Mouse (Mus musculus) kidney, embryonic 16.5 days (tissue): ENCODE results near the gene Gm20518. TPM values are rescaled to one million over a fixed set of nuclear protein-coding genes. Genes with fewer than 3 reads are reported as not detected.

Experiments used
- ATAC-seq: fragments of 200-750 bp; cut with Nextera tagmentation; 2 replicates; pipeline ENCODE4 v1.8.0; 2017; ENCODE audit warnings: moderate TSS enrichment; ENCODE audit not compliant: low FRiP score, low TSS enrichment
- H3K27ac ChIP-seq: fragments of 300-500 bp; sonication (generic); 2 replicates; pipeline ENCODE4 v1.5.1; 2014; ENCODE audit warnings: low read length
- H3K27me3 ChIP-seq: fragments of 300-500 bp; sonication (generic); 2 replicates; pipeline ENCODE4 v1.6.1; 2014; ENCODE audit warnings: low read length, control low read depth, mixed read lengths; ENCODE audit not compliant: insufficient read depth
- H3K36me3 ChIP-seq: fragments of 300-500 bp; sonication (generic); 2 replicates; pipeline ENCODE4 v1.6.1; 2014; ENCODE audit warnings: low read length, control low read depth, mixed read lengths; ENCODE audit not compliant: insufficient read depth
- H3K4me1 ChIP-seq: fragments of 300-500 bp; sonication (generic); 2 replicates; pipeline ENCODE4 v1.6.1; 2014; ENCODE audit warnings: low read length, control low read depth, mixed read lengths; ENCODE audit not compliant: insufficient read depth
- H3K4me2 ChIP-seq: fragments of 300-500 bp; sonication (generic); replicated peaks from 2 replicates; pipeline ENCODE4 v1.6.1; 2014; ENCODE audit warnings: low read depth, low read length
- H3K4me3 ChIP-seq: fragments of 300-500 bp; sonication (generic); 2 replicates; pipeline ENCODE4 v1.5.1; 2014; ENCODE audit warnings: mild to moderate bottlenecking, low read length
- H3K9ac ChIP-seq: fragments of 300-500 bp; sonication (generic); replicated peaks from 2 replicates; pipeline ENCODE4 v1.6.1; 2014; ENCODE audit warnings: low read length
- H3K9me3 ChIP-seq: fragments of 300-500 bp; sonication (generic); 2 replicates; pipeline ENCODE4 v1.6.1; 2016; ENCODE audit warnings: low read length, control low read depth
- WGBS: fragments of 180-500 bp; shearing (Covaris S2); extraction: QIAGEN DNeasy Blood & Tissue Kit; methylation state at CpG from one replicate; pipeline ENCODE4 v1.1.7; 2014; 5-methylcytosine and 5-hydroxymethylcytosine counted together
- polyA plus RNA-seq: library from polyadenylated mRNA; unstranded; fragments of >200 nt; fragmentation: Nextera tagmentation; extraction: Ambion mirVana; gene quantifications from 2 replicates; pipeline ENCODE4 v1.2.1, GENCODE M21; 2015

Gm20518 gene
- polyA plus RNA-seq, 1 experiment from 2014 or later = 2.6 TPM

DNA sequence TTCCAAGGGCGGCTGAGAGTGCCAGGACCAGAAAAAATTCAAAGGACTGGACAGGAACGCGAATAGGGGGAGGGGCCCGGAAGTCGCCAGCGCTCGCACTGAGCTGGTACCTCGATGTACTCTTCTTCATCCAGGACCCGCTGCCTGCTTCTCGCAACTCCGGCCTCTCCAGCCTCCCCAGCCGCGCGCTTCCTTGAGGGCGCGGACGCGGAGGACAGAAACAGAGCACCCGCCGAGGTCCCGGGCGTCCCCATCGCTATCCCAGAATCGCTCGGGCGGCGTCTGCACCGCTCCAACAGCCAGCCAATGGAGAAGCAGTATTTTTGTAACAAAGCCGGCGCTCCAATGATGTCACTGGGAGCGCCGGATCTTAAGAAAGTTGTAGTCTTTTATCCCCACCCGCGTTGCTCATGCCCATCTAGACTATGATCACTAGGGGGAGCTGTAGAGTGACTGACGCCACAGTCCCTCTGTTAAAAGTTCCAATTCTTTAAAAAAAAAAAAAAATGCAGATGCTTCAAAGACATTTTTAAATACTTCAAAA lies 19.7 kb upstream of the Gm20518 start, which contains the start of gene Ess2:
Ess2 (minus strand) TSS at position 297 of the 544 bp plus-strand sequence.
- Histone ChIP-seq H3K27ac (no peak within 1 kb of the TSS), H3K27me3 (peaks cover 46% of the 10 kb centered on the region)
- ATAC-seq = peak; percentile 93

GRCm38 (mm10) chr16:17898462-17898861 lies 7.0 kb upstream of the Gm20518 start, which contains the start of the genes Dgcr2 and Tssk2:
TSS of gene Dgcr2 (minus strand) at chr16:17898562.
TSS of gene Tssk2 (plus strand) at chr16:17898637.
- 89% methylated on average over 14 of the region's 14 CpGs for WGBS
- H3K36me3 ChIP-seq = peaks cover 43% of the 10 kb centered on the region
- H3K4me1 ChIP-seq = no peaks in the 10 kb centered on the region
- ATAC-seq = no peak
- no peak within 1 kb of the TSS for H3K4me3 ChIP-seq
- no peaks in the 10 kb centered on the region for H3K9me3 ChIP-seq
- H3K4me2 ChIP-seq = no peak within 1 kb of the TSS
- no peaks in the 10 kb centered on the region for H3K27me3 ChIP-seq
- H3K9ac ChIP-seq = no peak within 1 kb of the TSS
- H3K27ac ChIP-seq = no peak within 1 kb of the TSS

More for the DNA sequence above, 19.7 kb upstream of the Gm20518 start, which contains the start of gene Ess2:
- Histone ChIP-seq H3K4me1 (peaks cover 21% of the 10 kb centered on the region), H3K4me2 (peak within 1 kb of the TSS; percentile 97), H3K9me3 (no peaks in the 10 kb centered on the region), H3K4me3 (peak within 1 kb of the TSS; percentile 94), H3K9ac (peak within 1 kb of the TSS; percentile 75), H3K36me3 (peaks cover 26% of the 10 kb centered on the region)
- 0% methylated on average over 35 of the region's 35 CpGs for WGBS

DNA sequence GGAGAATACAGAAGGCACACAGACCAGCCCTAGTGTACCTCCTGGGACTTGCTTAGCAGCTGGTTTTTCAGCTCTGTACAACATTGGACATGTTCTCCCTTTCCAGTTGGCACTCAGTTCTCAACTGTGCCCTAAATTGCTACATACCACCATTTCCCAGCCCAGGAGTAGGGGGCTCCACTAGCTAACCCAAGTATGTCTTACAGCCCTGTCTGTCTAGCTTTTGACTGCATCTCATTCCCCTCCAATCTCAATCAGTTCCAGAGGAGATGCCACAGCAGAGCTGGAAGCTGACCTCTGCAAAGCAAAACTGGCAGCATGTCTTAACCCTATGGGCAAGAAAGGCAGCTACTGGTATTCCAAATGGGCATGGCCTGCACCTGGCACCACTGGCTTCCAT lies 4.6 kb upstream of the Gm20518 start:
- H3K27ac ChIP-seq = no peak overlapping the region
- H3K27me3 ChIP-seq = no peaks in the 10 kb centered on the region
- no peak for ATAC-seq
- no peaks in the 10 kb centered on the region for H3K4me1 ChIP-seq
- H3K9me3 ChIP-seq = no peaks in the 10 kb centered on the region
- H3K4me3 ChIP-seq = no peak overlapping the region
- H3K36me3 ChIP-seq = peaks cover 21% of the 10 kb centered on the region
- no peak overlapping the region for H3K9ac ChIP-seq
- H3K4me2 ChIP-seq = no peak overlapping the region

DNA sequence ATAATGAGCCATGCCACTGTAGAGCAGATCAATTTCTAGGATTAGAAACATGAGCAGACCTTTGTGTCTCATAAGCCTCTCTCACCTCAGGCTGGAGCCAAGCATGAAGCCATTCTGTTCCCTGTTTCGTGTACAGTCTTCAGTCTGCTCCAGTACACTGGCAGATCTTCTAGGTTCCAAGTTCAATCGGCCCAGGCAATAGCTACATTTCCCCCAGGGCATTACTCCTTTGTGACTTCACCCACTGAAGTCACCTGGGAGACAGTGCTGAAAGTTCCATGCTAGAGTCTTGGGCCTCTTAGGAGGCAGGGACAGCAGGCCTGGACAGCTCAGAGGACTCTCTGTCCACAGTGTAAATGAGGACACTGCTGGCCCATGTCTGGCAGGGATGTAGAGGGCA lies 2.5 kb upstream of the Gm20518 start, which contains the start of gene Tssk1:
Tssk1 (plus strand) TSS at position 301 of the 400 bp plus-strand sequence.
- Histone ChIP-seq H3K4me2 (no peak within 1 kb of the TSS), H3K4me1 (peaks cover 15% of the 10 kb centered on the region)
- ATAC-seq = no peak

DNA sequence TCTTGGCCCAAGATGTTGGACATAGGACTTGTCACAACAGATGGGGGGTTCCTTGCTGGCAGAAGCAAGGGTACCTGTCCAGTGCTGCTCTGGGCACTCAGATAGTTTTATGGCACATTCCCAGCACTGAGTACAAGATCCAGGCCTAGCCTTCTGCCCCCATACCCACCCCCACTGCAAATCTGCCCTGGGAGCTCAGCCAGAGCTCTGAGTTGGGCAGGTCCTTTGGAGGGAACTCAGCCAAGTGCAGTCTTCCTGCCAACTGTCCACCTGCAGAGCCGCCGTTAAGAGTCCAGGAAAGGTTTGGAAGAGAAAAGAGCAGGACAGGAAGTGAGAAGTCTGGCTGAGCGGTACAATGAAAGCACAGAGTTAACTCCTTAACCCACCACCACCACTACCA lies 1.1 kb upstream of the Gm20518 start:
- H3K4me1 ChIP-seq = peaks cover 15% of the 10 kb centered on the region
- H3K4me2 ChIP-seq = no peak overlapping the region
- no peak overlapping the region for H3K4me3 ChIP-seq
- H3K36me3 ChIP-seq = peaks cover 4% of the 10 kb centered on the region; the same call in 1 of the 2 replicates
- H3K9me3 ChIP-seq = no peaks in the 10 kb centered on the region
- no peak overlapping the region for H3K9ac ChIP-seq
- no peak for ATAC-seq
- no peak overlapping the region for H3K27ac ChIP-seq
- WGBS = 61% methylated on average over 3 of the region's 3 CpGs
- no peaks in the 10 kb centered on the region for H3K27me3 ChIP-seq

More for the DNA sequence above, 2.5 kb upstream of the Gm20518 start, which contains the start of gene Tssk1:
- H3K4me3 ChIP-seq = no peak within 1 kb of the TSS
- WGBS = 78% methylated on average over 2 of the region's 2 CpGs
- no peak within 1 kb of the TSS for H3K27ac ChIP-seq
- H3K9ac ChIP-seq = no peak within 1 kb of the TSS
- peaks cover 11% of the 10 kb centered on the region; the same call in 1 of the 2 replicates for H3K36me3 ChIP-seq
- no peaks in the 10 kb centered on the region for H3K9me3 ChIP-seq
- H3K27me3 ChIP-seq = no peaks in the 10 kb centered on the region

DNA sequence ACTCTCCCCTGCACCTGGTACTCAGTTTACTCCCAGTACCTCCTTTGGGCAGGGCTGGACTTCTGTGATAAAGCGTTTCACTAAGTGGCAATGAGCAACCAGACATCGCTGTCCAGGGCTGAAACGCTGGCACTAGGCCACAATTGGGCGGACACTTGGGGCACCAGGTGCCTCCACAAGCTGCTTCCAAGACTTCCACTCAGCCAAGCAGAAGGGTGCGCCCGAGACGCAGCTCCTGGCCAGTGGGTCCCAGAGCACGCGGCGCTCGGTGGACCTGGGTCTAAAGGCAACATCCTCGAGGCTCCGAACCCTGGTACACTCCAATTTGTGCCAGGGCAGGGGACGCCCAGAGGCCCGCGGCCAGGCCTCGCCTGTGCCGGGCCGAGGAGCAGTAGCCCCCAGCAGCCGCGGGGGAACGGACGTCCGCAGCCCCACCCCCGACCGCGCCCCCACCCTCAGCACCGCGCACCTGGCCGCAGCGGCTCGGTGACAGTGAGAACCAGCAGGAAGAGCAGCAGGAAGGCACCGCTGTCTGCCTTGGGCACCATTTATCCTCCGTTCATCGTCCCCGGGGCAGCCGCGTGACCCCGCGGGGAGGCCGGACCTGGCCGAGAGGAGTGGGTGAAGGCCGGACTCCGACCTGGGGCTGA lies 429 bp downstream of the Gm20518 start:
- Histone ChIP-seq H3K9ac (peak overlapping the region; percentile 98), H3K4me3 (peak overlapping the region; percentile 96), H3K9me3 (no peaks in the 10 kb centered on the region), H3K27me3 (no peaks in the 10 kb centered on the region), H3K4me1 (peaks cover 15% of the 10 kb centered on the region), H3K4me2 (peak overlapping the region; percentile 85), H3K36me3 (peaks cover 4% of the 10 kb centered on the region; the same call in 1 of the 2 replicates), H3K27ac (peak overlapping the region; percentile 96)
- WGBS = under 1% methylated on average over 32 of the region's 44 CpGs
- peak; percentile 80 for ATAC-seq

DNA sequence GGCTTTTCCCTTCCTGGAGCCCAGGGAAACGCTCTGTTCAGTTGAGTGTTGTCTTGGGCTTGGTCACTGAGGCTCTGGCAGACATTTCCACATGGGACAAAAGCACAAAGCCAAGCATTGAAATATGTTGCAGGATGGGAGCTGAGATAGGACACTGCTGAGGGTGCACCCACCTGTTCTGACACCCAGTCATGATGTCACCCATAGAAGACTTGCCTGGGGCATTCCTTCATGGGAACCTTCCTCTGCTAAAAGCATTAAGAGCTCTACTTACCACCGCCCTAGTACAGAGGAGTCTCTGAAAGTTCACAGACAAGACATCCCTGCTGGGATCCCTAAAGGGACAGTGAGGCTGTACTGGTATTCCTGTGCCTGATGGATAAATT lies 1.1 kb downstream of the Gm20518 start:
- Histone ChIP-seq H3K4me2 (peak overlapping the region; percentile 85), H3K4me3 (peak overlapping the region; percentile 96), H3K36me3 (peaks cover 4% of the 10 kb centered on the region; the same call in 1 of the 2 replicates), H3K4me1 (peaks cover 15% of the 10 kb centered on the region), H3K27me3 (no peaks in the 10 kb centered on the region), H3K27ac (no peak overlapping the region), H3K9ac (peak overlapping the region; percentile 98), H3K9me3 (no peaks in the 10 kb centered on the region)
- 45% methylated on average over 2 of the region's 2 CpGs for WGBS
- no peak for ATAC-seq

DNA sequence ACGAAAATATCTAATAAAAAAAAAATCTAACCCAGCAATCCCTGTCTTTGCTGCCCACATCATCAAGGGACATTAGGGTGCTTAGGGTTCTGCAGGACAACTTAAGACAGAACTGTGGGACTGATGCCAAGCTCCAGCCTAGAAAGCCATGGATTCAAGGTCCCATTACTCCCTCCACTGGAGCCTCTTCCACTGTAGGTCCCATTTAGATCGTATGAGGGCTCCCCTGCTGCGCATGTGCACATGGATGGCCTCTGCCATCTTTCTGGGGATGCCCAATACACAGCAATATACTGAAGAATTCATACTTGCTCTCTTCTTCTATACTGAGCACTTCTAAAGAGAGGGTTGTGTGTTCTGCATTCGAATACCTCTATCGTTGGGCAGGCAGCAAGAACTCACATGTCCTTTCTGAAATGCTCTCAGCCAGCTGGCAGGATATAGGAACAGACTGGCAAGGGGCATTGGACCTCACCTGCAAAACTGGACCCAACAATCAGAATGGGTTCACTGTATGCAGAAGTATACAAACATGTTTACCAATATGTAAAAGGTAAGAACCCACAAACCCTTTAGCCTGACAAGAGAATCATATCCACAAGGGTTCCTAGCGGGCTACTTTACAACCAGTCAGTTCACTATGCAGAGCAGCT lies 1.7 kb downstream of the Gm20518 start:
- peak overlapping the region; percentile 98 for H3K9ac ChIP-seq
- H3K4me3 ChIP-seq = peak overlapping the region; percentile 96
- WGBS = 81% methylated on average over 6 of the region's 6 CpGs
- peaks cover 4% of the 10 kb centered on the region; the same call in 1 of the 2 replicates for H3K36me3 ChIP-seq
- H3K4me1 ChIP-seq = peaks cover 15% of the 10 kb centered on the region
- no peaks in the 10 kb centered on the region for H3K9me3 ChIP-seq
- ATAC-seq = no peak
- peak overlapping the region; percentile 85 for H3K4me2 ChIP-seq
- H3K27ac ChIP-seq = no peak overlapping the region
- H3K27me3 ChIP-seq = no peaks in the 10 kb centered on the region

GRCm38 (mm10) chr16:17884116-17884515 lies 7.4 kb downstream of the Gm20518 start:
- no peak overlapping the region for H3K4me3 ChIP-seq
- H3K9ac ChIP-seq = no peak overlapping the region
- no peaks in the 10 kb centered on the region for H3K36me3 ChIP-seq
- H3K9me3 ChIP-seq = no peaks in the 10 kb centered on the region
- ATAC-seq = no peak
- no peaks in the 10 kb centered on the region for H3K4me1 ChIP-seq
- no peak overlapping the region for H3K27ac ChIP-seq
- H3K27me3 ChIP-seq = no peaks in the 10 kb centered on the region
- 61% methylated on average over 6 of the region's 6 CpGs for WGBS
- no peak overlapping the region for H3K4me2 ChIP-seq
